Comparison of ENCODE assay signal across 24 mouse cellular contexts in genomic region chr19:53414650-53415049, GRCm38 (mm10). TPM values are rescaled to one million over a fixed set of nuclear protein-coding genes. Genes with fewer than 3 reads are reported as not detected.
DNase-seq lines count a peak whose midpoint lies in the region; ATAC-seq and TF ChIP-seq lines count a peak whose summit lies in the region.
"Had no signal": no experiment of that assay in that cellular context is flagged by ENCODE, and none has a peak within 500 bp of the region (broad histone marks: within the 10 kb centered on the region; RNA-seq: fewer than 3 reads in every experiment).

No protein-coding gene starts in this region.

- TF ChIP-seq CTCF in heart, adult 2 months (IDR thresholded peaks at IDR 0.05) = no peak

- H3K9ac ChIP-seq in heart, adult 2 months (ENCODE audit: low read depth, low read length) = no peak overlapping the region
- no peak overlapping the region for H3K9ac ChIP-seq in forebrain, embryonic 14.5 days (ENCODE audit: low read length)
- H3K9ac ChIP-seq: embryonic facial prominence, embryonic 15.5 days had no signal

- peak overlapping the region; percentile 62 for H3K27ac ChIP-seq in heart, embryonic 10.5 days
- H3K27ac ChIP-seq in heart, adult 2 months = no peak overlapping the region
- no peak overlapping the region for H3K27ac ChIP-seq in forebrain, embryonic 14.5 days (ENCODE audit: low read depth, low read length)
- H3K27ac ChIP-seq: embryonic facial prominence, embryonic 15.5 days had no signal

- TF ChIP-seq EP300 in heart, adult 2 months (IDR thresholded peaks at IDR 0.05; ENCODE audit: insufficient read depth, low read depth, low read length) = no peak

- 48% methylated on average over 11 of the region's 11 CpGs for WGBS in heart, embryonic 10.5 days
- 66% methylated on average over 11 of the region's 11 CpGs for WGBS in heart, adult 2 months
- 91% methylated on average over 11 of the region's 11 CpGs for WGBS in forebrain, embryonic 14.5 days

- H3K36me3 ChIP-seq in heart, embryonic 10.5 days = no peaks in the 10 kb centered on the region
- H3K36me3 ChIP-seq in heart, adult 2 months (ENCODE audit: control insufficient read depth, insufficient read depth, low read length) = no peaks in the 10 kb centered on the region
- H3K36me3 ChIP-seq in forebrain, embryonic 14.5 days (ENCODE audit: control insufficient read depth, insufficient read depth, low read length) = no peaks in the 10 kb centered on the region
- H3K36me3 ChIP-seq: embryonic facial prominence, embryonic 15.5 days had no signal

- TF ChIP-seq POLR2A in heart, adult 2 months (IDR thresholded peaks at IDR 0.05; ENCODE audit: insufficient read depth, low read depth, low read length) = no peak

- peak; percentile 80 for ATAC-seq in megakaryocyte progenitor cell, adult 5-6 weeks (replicated peaks; ENCODE audit: poor library complexity)
- no peak for ATAC-seq in forebrain, embryonic 14.5 days
- ATAC-seq: CD4-positive, CD25-positive, alpha-beta regulatory T cell, adult 4 months; hindbrain, embryonic 16.5 days; midbrain, embryonic 16.5 days had no signal

- no peak overlapping the region for H3K4me2 ChIP-seq in forebrain, embryonic 14.5 days (ENCODE audit: low read length)
- H3K4me2 ChIP-seq: embryonic facial prominence, embryonic 15.5 days had no signal

- peaks cover 48% of the 10 kb centered on the region for H3K4me1 ChIP-seq in heart, embryonic 10.5 days
- H3K4me1 ChIP-seq in heart, adult 2 months (ENCODE audit: control insufficient read depth, insufficient read depth, low read length) = no peaks in the 10 kb centered on the region
- no peaks in the 10 kb centered on the region for H3K4me1 ChIP-seq in forebrain, embryonic 14.5 days (ENCODE audit: control insufficient read depth, insufficient read depth, low read length)

- no peaks in the 10 kb centered on the region for H3K9me3 ChIP-seq in heart, embryonic 10.5 days
- H3K9me3 ChIP-seq in forebrain, embryonic 14.5 days (replicated peaks; ENCODE audit: control insufficient read depth, low read length) = no peaks in the 10 kb centered on the region
- H3K9me3 ChIP-seq: embryonic facial prominence, embryonic 15.5 days had no signal

- H3K4me3 ChIP-seq in heart, embryonic 10.5 days = no peak overlapping the region
- H3K4me3 ChIP-seq in heart, adult 2 months = no peak overlapping the region
- H3K4me3 ChIP-seq in forebrain, embryonic 14.5 days (ENCODE audit: low read depth, low read length) = no peak overlapping the region
- H3K4me3 ChIP-seq: embryonic facial prominence, embryonic 15.5 days had no signal

- no peak for DNase-seq in heart, embryonic 10.5 days (ENCODE audit: low spot score)
- no peak for DNase-seq in heart, adult 2 months
- peak; percentile 38 for DNase-seq in c-Kit-positive CD71-positive TER-119-negative erythroid progenitor cells, embryonic 14.5 days (ENCODE audit: low read depth)
- DNase-seq in liver = peak; percentile 36
- DNase-seq in forebrain, embryonic 14.5 days (ENCODE audit: low spot score) = no peak
- DNase-seq in heart, adult 18-20 months = no peak
- DNase-seq in right cerebral cortex, adult 18-20 months = no peak
- DNase-seq: adrenal gland, postnatal 25 days; cerebellum, adult 8-10 months; gastrocnemius, postnatal 14 days; heart, postnatal 4 days; spleen, adult 18-20 months had no signal

- H3K27me3 ChIP-seq in heart, embryonic 10.5 days (ENCODE audit: insufficient read depth, poor library complexity, severe bottlenecking) = no peaks in the 10 kb centered on the region
- no peaks in the 10 kb centered on the region for H3K27me3 ChIP-seq in heart, adult 2 months (ENCODE audit: control insufficient read depth, insufficient read depth, low read length)
- no peaks in the 10 kb centered on the region for H3K27me3 ChIP-seq in forebrain, embryonic 14.5 days (replicated peaks; ENCODE audit: control insufficient read depth, insufficient read depth, low read length)
- H3K27me3 ChIP-seq: embryonic facial prominence, embryonic 15.5 days had no signal

- intact Hi-C loops in heart, adult 2 months (cut with DNase I) = no loop called here

- no peaks in the 10 kb centered on the region for H3K79me2 ChIP-seq in heart, adult 2 months (replicated peaks; ENCODE audit: control insufficient read depth, insufficient read depth, low read length)

RNA-seq across cellular contexts. Expression of gene Smndc1, which starts 24.3 kb away (rescaled TPM):
- 27.6 and 31.7 TPM in 2 replicates for polyA plus RNA-seq in heart, embryonic 10.5 days (2016; fragmentation: Nextera tagmentation; extraction: Ambion mirVana)
- 10 to 100 TPM; 32.7 to 35.5 TPM for total RNA-seq in heart, adult 2 months (2021)
- 6.2 and 6.3 TPM in 2 replicates for polyA plus RNA-seq in heart, adult 2 months (2012; rRNA removed)
- total RNA-seq in megakaryocyte progenitor cell, adult 5-6 weeks (2015) = 83.2 and 83.5 TPM in 2 replicates
- total RNA-seq in megakaryocyte progenitor cell, adult 5-6 weeks (2017) = 32.3 and 42.5 TPM in 2 replicates
- polyA plus RNA-seq in forebrain, embryonic 14.5 days (2014; fragmentation: Nextera tagmentation; extraction: Ambion mirVana) = 41.5 and 44.5 TPM in 2 replicates
- total RNA-seq in heart, adult 18-20 months (2021) = 10 to 100 TPM; 33.5 to 34.6 TPM

RNA-seq across cellular contexts. Expression of gene Gm10197, which starts 43.1 kb away (rescaled TPM):
- not detected in 2 replicates for polyA plus RNA-seq in heart, embryonic 10.5 days (2016; fragmentation: Nextera tagmentation; extraction: Ambion mirVana)
- total RNA-seq in heart, adult 2 months (2021) = not detected
- not detected in 2 replicates for polyA plus RNA-seq in heart, adult 2 months (2012; rRNA removed)
- total RNA-seq in megakaryocyte progenitor cell, adult 5-6 weeks (2015) = not detected in 2 replicates
- not detected in 2 replicates for total RNA-seq in megakaryocyte progenitor cell, adult 5-6 weeks (2017)
- polyA plus RNA-seq in forebrain, embryonic 14.5 days (2014; fragmentation: Nextera tagmentation; extraction: Ambion mirVana) = 7.2 TPM in 1 of 2 replicates, not detected in the other
- total RNA-seq in heart, adult 18-20 months (2021) = not detected
- total RNA-seq: adrenal gland, postnatal 25 days; gastrocnemius, postnatal 14 days; heart, postnatal 4 days; layer of hippocampus, adult 8-10 months; megakaryocyte, adult 5-6 weeks had no signal
- polyA plus RNA-seq: CD4-positive, CD25-positive, alpha-beta regulatory T cell, adult 4 months; embryonic facial prominence, embryonic 15.5 days; forebrain, embryonic 11.5 days; frontal cortex, adult 2 months; hindbrain, embryonic 16.5 days; limb, embryonic 14.5 days; lung, postnatal 0 days; midbrain, embryonic 16.5 days; testis, adult 2 months had no signal

Comparison
In these comparisons a context has a peak if more than half of its experiments do, and no peak if none do; other contexts are left out.
1. DNase-seq: peak in c-Kit-positive CD71-positive TER-119-negative erythroid progenitor cells, embryonic 14.5 days (single experiment) and liver (single experiment); none in heart, embryonic 10.5 days (single experiment), heart, adult 2 months (0 of 2), forebrain, embryonic 14.5 days (single experiment), heart, adult 18-20 months (0 of 2) and right cerebral cortex, adult 18-20 months (single experiment).